Mouse (Mus musculus) adrenal gland, postnatal 4 days (tissue): ENCODE measurements around the gene Zbtb43. TPM values are rescaled to one million over a fixed set of nuclear protein-coding genes. Genes with fewer than 3 reads are reported as not detected.

Experiments
- DNase-seq, 2 experiments: peaks; one replicate each; pipeline ENCODE4 v3.0.0; 2021 to 2022; ENCODE audit warnings: low spot score in 2 of 2, mixed read lengths in 2 of 2
- total RNA-seq, 2 experiments: library from RNA; stranded (reverse); gene quantifications; 2 replicates each; pipeline ENCODE4 v1.2.3; 2021

Gene Zbtb43
- total RNA-seq, 2 experiments from 2014 or later, result 21.5 to 24.1 TPM

GRCm38 (mm10) chr2:33430771-33431699 lies 37.3 kb downstream of the Zbtb43 start, which contains the start of gene Zbtb34:
Gene Zbtb34, minus strand, starts transcription at chr2:33431324.
- peak; percentile 42 to 47 for DNase-seq

GRCm38 (mm10) chr2:33430081-33430770 lies 38.1 kb downstream of the Zbtb43 start:
- no peak for DNase-seq

GRCm38 (mm10) chr2:33429339-33429738 lies 39.0 kb downstream of the Zbtb43 start:
- no peak for DNase-seq

GRCm38 (mm10) chr2:33426640-33427398 lies 41.5 kb downstream of the Zbtb43 start:
- no peak for DNase-seq

- DNase-seq, result no peak
Observed at GRCm38 (mm10) chr2:33417454-33417853, 50.9 kb downstream of the Zbtb43 start.

GRCm38 (mm10) chr2:33414019-33414418 lies 54.3 kb downstream of the Zbtb43 start:
- no peak for DNase-seq

GRCm38 (mm10) chr2:33412111-33412510 lies 56.2 kb downstream of the Zbtb43 start:
- DNase-seq, result no peak

- no peak for DNase-seq
Observed at GRCm38 (mm10) chr2:33403511-33404003, 64.8 kb downstream of the Zbtb43 start.

- no peak for DNase-seq
Observed at GRCm38 (mm10) chr2:33402638-33403037, 65.7 kb downstream of the Zbtb43 start.

- peak in 1 of 2 experiments; percentile 37 for DNase-seq
Observed at GRCm38 (mm10) chr2:33402236-33402635, 66.1 kb downstream of the Zbtb43 start.

GRCm38 (mm10) chr2:33401217-33401616 lies 67.1 kb downstream of the Zbtb43 start:
- no peak for DNase-seq

GRCm38 (mm10) chr2:33400541-33400940 lies 67.8 kb downstream of the Zbtb43 start:
- DNase-seq, result no peak

Other genes starting within 250 kb of the Zbtb43 start
- 10 to 100 TPM in 1 of 2 experiments, 1 to 10 TPM in 1; 7.6 to 10.1 TPM for gene Ralgps1, start 97.1 kb downstream of the Zbtb43 start, total RNA-seq
- 10 to 100 TPM; 22.9 TPM for gene Zbtb34, start 37.2 kb downstream of the Zbtb43 start, total RNA-seq
- gene Lmx1b, start 172.0 kb upstream of the Zbtb43 start, total RNA-seq, result 1 to 10 TPM in 1 of 2 experiments, not detected in 1; 1.5 TPM